Mouse (Mus musculus): ENCODE results near the gene Agtr1a. TPM values are rescaled to one million over a fixed set of nuclear protein-coding genes. Genes with fewer than 3 reads are reported as not detected.
A peak's percentile ranks its signal among the peaks of the same experiment; 100 is the strongest.

Gene Agtr1a
- polyA plus RNA-seq, 1 experiment from 2014 or later: 5.2 TPM

GRCm38 (mm10) chr13:30364097-30364625, 27.9 kb downstream of the Agtr1a start:
- H3K27me3 ChIP-seq: no peaks in the 10 kb centered on the region
- no peak overlapping the region for H3K4me2 ChIP-seq (replicated peaks)
- no peaks in the 10 kb centered on the region for H3K36me3 ChIP-seq
- no peaks in the 10 kb centered on the region for H3K9me3 ChIP-seq (replicated peaks)
- H3K4me3 ChIP-seq (replicated peaks): no peak overlapping the region
- H3K4me1 ChIP-seq: 0 out of 2 replicates have a peak, but pooled peaks cover 5% of the 10 kb centered on the region
- H3K9ac ChIP-seq: no peak overlapping the region
- ATAC-seq (ENCODE audit: insufficient number of reproducible peaks, low FRiP score, low TSS enrichment, low read depth): no peak
- H3K27ac ChIP-seq (replicated peaks): no peak overlapping the region
- 66% methylated on average over 11 of the region's 11 CpGs for WGBS

GRCm38 (mm10) chr13:30364780-30365179, 28.5 kb downstream of the Agtr1a start:
- Histone ChIP-seq H3K27ac (replicated peaks) (no peak overlapping the region), H3K4me1 (0 out of 2 replicates have a peak, but pooled peaks cover 5% of the 10 kb centered on the region), H3K4me3 (replicated peaks) (no peak overlapping the region), H3K27me3 (no peaks in the 10 kb centered on the region), H3K9me3 (replicated peaks) (no peaks in the 10 kb centered on the region), H3K36me3 (no peaks in the 10 kb centered on the region), H3K4me2 (replicated peaks) (no peak overlapping the region), H3K9ac (no peak overlapping the region)
- ATAC-seq (ENCODE audit: insufficient number of reproducible peaks, low FRiP score, low TSS enrichment, low read depth): no peak
- WGBS: 80% methylated on average over 9 of the region's 9 CpGs

DNA sequence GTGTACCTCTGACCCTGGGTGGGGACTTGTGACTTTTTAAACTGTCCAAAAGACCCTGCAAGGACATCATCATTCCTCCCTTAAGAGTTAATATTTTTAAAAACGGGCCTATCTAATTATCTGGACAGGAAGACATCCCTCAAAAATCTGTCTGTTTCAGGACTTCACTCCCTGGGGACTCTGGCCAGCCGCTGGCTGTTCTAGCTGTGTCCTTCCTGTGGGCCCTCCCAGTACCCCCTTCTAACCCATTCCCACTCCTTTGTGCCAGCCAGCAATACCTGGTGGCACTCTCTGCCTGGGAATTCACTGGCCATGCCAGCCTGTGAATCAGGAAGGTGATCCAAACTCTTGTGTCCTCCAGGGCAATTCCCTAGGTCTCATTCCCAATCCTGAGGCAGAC, 29.1 kb downstream of the Agtr1a start:
- no peak for ATAC-seq (ENCODE audit: insufficient number of reproducible peaks, low FRiP score, low TSS enrichment, low read depth)
- H3K27me3 ChIP-seq: no peaks in the 10 kb centered on the region

GRCm38 (mm10) chr13:30368116-30368515, 31.9 kb downstream of the Agtr1a start:
- WGBS: 46% methylated on average over 8 of the region's 8 CpGs
- no peak overlapping the region for H3K9ac ChIP-seq
- no peak overlapping the region for H3K4me2 ChIP-seq (replicated peaks)
- H3K9me3 ChIP-seq (replicated peaks): no peaks in the 10 kb centered on the region
- 0 out of 2 replicates have a peak, but pooled peaks cover 5% of the 10 kb centered on the region for H3K4me1 ChIP-seq
- no peak overlapping the region for H3K27ac ChIP-seq (replicated peaks)
- no peak for ATAC-seq (ENCODE audit: insufficient number of reproducible peaks, low FRiP score, low TSS enrichment, low read depth)
- no peaks in the 10 kb centered on the region for H3K27me3 ChIP-seq
- H3K4me3 ChIP-seq (replicated peaks): no peak overlapping the region
- H3K36me3 ChIP-seq: no peaks in the 10 kb centered on the region

More for the DNA sequence above, 29.1 kb downstream of the Agtr1a start:
- Histone ChIP-seq H3K9me3 (replicated peaks) (no peaks in the 10 kb centered on the region), H3K4me3 (replicated peaks) (no peak overlapping the region), H3K36me3 (no peaks in the 10 kb centered on the region), H3K4me1 (0 out of 2 replicates have a peak, but pooled peaks cover 5% of the 10 kb centered on the region), H3K27ac (replicated peaks) (no peak overlapping the region), H3K4me2 (replicated peaks) (no peak overlapping the region), H3K9ac (no peak overlapping the region)
- WGBS: 42% methylated on average over 2 of the region's 2 CpGs

GRCm38 (mm10) chr13:30368746-30369145, 32.5 kb downstream of the Agtr1a start:
- ATAC-seq (ENCODE audit: insufficient number of reproducible peaks, low FRiP score, low TSS enrichment, low read depth): no peak
- WGBS: 53% methylated on average over 2 of the region's 2 CpGs

GRCm38 (mm10) chr13:30378868-30379267, 42.6 kb downstream of the Agtr1a start:
- Histone ChIP-seq H3K4me1 (no peaks in the 10 kb centered on the region), H3K27ac (replicated peaks) (no peak overlapping the region), H3K4me2 (replicated peaks) (no peak overlapping the region), H3K9me3 (replicated peaks) (no peaks in the 10 kb centered on the region), H3K36me3 (no peaks in the 10 kb centered on the region), H3K4me3 (replicated peaks) (no peak overlapping the region), H3K9ac (no peak overlapping the region), H3K27me3 (no peaks in the 10 kb centered on the region)
- WGBS: 85% methylated on average over 5 of the region's 5 CpGs
- no peak for ATAC-seq (ENCODE audit: insufficient number of reproducible peaks, low FRiP score, low TSS enrichment, low read depth)

More at GRCm38 (mm10) chr13:30368746-30369145, 32.5 kb downstream of the Agtr1a start:
- no peaks in the 10 kb centered on the region for H3K36me3 ChIP-seq
- H3K9me3 ChIP-seq (replicated peaks): no peaks in the 10 kb centered on the region
- H3K4me2 ChIP-seq (replicated peaks): no peak overlapping the region
- H3K4me1 ChIP-seq: 0 out of 2 replicates have a peak, but pooled peaks cover 5% of the 10 kb centered on the region
- no peaks in the 10 kb centered on the region for H3K27me3 ChIP-seq
- H3K4me3 ChIP-seq (replicated peaks): no peak overlapping the region
- no peak overlapping the region for H3K9ac ChIP-seq
- no peak overlapping the region for H3K27ac ChIP-seq (replicated peaks)

DNA sequence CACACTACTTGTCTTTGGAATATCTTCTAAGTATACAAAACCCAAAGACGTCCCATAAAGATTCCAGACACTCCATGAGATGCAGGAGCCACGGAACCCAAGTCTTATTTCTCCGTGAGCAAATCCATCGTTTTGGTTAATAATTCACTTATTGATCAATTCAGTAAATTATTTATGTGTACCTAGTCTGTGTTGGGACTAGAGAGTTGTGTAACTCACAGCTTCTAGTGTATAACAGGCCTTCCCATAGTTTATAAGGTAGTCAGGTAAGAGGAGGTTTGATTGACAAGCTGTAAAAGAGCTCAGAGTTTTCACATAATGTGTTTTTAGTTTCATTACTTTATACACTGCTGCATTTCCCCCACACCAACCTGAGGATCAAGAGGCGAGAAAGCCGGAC, 48.9 kb downstream of the Agtr1a start:
- 88% methylated on average over 6 of the region's 6 CpGs for WGBS
- Histone ChIP-seq H3K9ac (no peak overlapping the region), H3K4me1 (no peaks in the 10 kb centered on the region), H3K27me3 (no peaks in the 10 kb centered on the region), H3K27ac (replicated peaks) (no peak overlapping the region), H3K9me3 (replicated peaks) (no peaks in the 10 kb centered on the region), H3K4me3 (replicated peaks) (no peak overlapping the region), H3K4me2 (replicated peaks) (no peak overlapping the region), H3K36me3 (no peaks in the 10 kb centered on the region)
- ATAC-seq (ENCODE audit: insufficient number of reproducible peaks, low FRiP score, low TSS enrichment, low read depth): no peak

DNA sequence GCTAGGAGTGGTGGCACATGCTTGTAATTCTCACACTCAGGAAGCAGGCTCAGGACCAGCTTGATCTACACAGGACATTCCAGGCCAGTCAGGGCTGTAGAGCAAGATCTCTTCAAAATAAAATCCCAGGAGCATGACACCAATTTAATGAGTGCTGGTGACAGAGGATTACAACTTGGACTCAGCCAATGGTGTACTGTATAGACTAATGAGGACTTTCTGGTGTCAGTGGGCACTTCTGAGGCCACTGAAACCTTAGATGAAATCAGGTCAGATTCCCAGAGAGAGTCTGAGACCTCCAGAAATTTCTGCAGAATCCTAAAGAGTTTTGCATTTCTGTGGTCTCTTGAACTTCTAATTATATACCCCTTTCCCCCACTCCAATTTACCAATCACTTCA, 57.9 kb downstream of the Agtr1a start:
- Histone ChIP-seq H3K27ac (replicated peaks) (no peak overlapping the region), H3K27me3 (no peaks in the 10 kb centered on the region), H3K4me1 (no peaks in the 10 kb centered on the region), H3K36me3 (no peaks in the 10 kb centered on the region), H3K9me3 (replicated peaks) (no peaks in the 10 kb centered on the region), H3K4me2 (replicated peaks) (no peak overlapping the region), H3K4me3 (replicated peaks) (no peak overlapping the region), H3K9ac (no peak overlapping the region)
- 0 out of 2 replicates have a peak, but pooled peaks have one; percentile 60 for ATAC-seq (ENCODE audit: insufficient number of reproducible peaks, low FRiP score, low TSS enrichment, low read depth)

GRCm38 (mm10) chr13:30396431-30396830, 60.2 kb downstream of the Agtr1a start:
- Histone ChIP-seq H3K27ac (replicated peaks) (no peak overlapping the region), H3K36me3 (no peaks in the 10 kb centered on the region), H3K27me3 (no peaks in the 10 kb centered on the region), H3K4me2 (replicated peaks) (no peak overlapping the region), H3K9ac (no peak overlapping the region), H3K4me1 (no peaks in the 10 kb centered on the region), H3K4me3 (replicated peaks) (no peak overlapping the region), H3K9me3 (replicated peaks) (no peaks in the 10 kb centered on the region)
- WGBS: 57% methylated on average over 3 of the region's 3 CpGs
- no peak for ATAC-seq (ENCODE audit: insufficient number of reproducible peaks, low FRiP score, low TSS enrichment, low read depth)

DNA sequence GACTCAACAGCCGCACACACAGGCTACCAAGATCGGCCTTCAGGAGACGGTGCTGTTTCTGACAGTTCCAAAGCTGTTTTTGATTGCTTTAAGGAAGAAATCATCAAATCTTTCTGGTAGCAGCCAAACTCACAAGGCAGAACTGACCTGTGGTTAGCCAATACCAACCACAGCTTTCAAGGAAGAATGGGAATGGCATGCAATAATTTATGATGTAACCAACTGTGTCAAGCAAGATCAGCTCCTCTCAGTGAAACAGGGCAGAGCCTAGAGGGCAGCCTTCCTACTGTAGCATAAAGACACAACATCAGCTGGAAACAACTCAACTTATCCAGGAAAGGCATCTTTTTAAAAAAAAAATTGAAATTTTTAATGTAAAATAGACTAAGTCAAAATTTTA, 62.6 kb downstream of the Agtr1a start:
- H3K4me3 ChIP-seq (replicated peaks): no peak overlapping the region
- no peak overlapping the region for H3K4me2 ChIP-seq (replicated peaks)
- no peak overlapping the region for H3K9ac ChIP-seq
- ATAC-seq (ENCODE audit: insufficient number of reproducible peaks, low FRiP score, low TSS enrichment, low read depth): no peak
- H3K4me1 ChIP-seq: no peaks in the 10 kb centered on the region
- H3K27me3 ChIP-seq: no peaks in the 10 kb centered on the region
- H3K9me3 ChIP-seq (replicated peaks): no peaks in the 10 kb centered on the region
- WGBS: 73% methylated on average over 3 of the region's 3 CpGs
- no peak overlapping the region for H3K27ac ChIP-seq (replicated peaks)
- H3K36me3 ChIP-seq: no peaks in the 10 kb centered on the region

DNA sequence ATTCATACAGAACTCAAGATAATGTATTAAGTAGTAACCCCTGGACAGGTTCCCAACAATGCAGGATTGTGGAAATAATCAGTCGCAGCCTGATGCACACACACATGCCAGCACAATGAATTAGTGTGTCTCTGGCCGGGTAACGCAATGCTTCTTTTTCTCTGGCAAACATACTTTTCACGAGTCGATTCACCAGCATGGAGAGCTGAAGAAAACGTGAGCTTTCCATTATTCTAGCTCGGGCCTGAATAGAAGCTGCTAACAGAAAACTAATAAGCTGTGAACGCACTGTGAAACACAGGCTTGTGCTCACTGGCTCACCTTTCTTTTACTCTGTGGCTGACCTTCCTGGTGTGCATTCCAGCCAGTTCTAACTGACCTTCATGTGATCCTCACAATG, 64.4 kb downstream of the Agtr1a start:
- H3K4me1 ChIP-seq: no peaks in the 10 kb centered on the region
- H3K36me3 ChIP-seq: no peaks in the 10 kb centered on the region
- ATAC-seq (ENCODE audit: insufficient number of reproducible peaks, low FRiP score, low TSS enrichment, low read depth): no peak
- no peak overlapping the region for H3K9ac ChIP-seq
- H3K4me3 ChIP-seq (replicated peaks): no peak overlapping the region
- no peak overlapping the region for H3K4me2 ChIP-seq (replicated peaks)
- no peak overlapping the region for H3K27ac ChIP-seq (replicated peaks)
- 65% methylated on average over 8 of the region's 8 CpGs for WGBS
- H3K27me3 ChIP-seq: no peaks in the 10 kb centered on the region
- no peaks in the 10 kb centered on the region for H3K9me3 ChIP-seq (replicated peaks)

DNA sequence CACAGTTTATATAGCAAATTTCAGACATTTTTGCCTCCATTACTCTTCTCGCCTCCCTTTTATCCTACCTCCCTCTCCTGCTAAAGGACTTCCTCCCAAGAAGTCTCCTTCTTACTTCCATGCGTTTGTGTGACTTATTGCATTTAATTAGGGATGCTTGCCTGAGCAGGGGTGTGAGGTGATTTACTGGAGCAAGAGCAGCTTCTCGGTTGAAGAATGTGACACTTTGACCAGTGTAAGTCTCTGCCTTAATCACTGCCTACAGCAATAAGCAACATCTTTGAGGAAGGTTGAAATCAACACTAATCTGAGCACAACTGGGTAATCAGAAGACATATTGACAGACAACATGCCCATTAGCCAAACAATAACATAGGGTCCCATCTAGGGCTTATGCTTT, 67.6 kb downstream of the Agtr1a start:
- Histone ChIP-seq H3K9ac (no peak overlapping the region), H3K27ac (replicated peaks) (no peak overlapping the region), H3K4me2 (replicated peaks) (no peak overlapping the region), H3K4me3 (replicated peaks) (no peak overlapping the region), H3K4me1 (no peaks in the 10 kb centered on the region), H3K36me3 (no peaks in the 10 kb centered on the region), H3K9me3 (replicated peaks) (no peaks in the 10 kb centered on the region), H3K27me3 (no peaks in the 10 kb centered on the region)
- no peak for ATAC-seq (ENCODE audit: insufficient number of reproducible peaks, low FRiP score, low TSS enrichment, low read depth)
- 59% methylated on average over 3 of the region's 3 CpGs for WGBS

All from embryonic facial prominence, embryonic 15.5 days (tissue).